Mouse (Mus musculus) C2C12 (cell line): ENCODE results near the gene Acly.

ENCODE experiments used
- CEBPB ChIP-seq: IDR thresholded peaks from one replicate; pipeline ENCODE4 v1.6.1; 2011; ENCODE audit warnings: low read depth, mild to moderate bottlenecking, control low read depth, moderate library complexity
- CTCF ChIP-seq: IDR thresholded peaks from one replicate; pipeline ENCODE4 v1.5.1; 2011; ENCODE audit not compliant: control insufficient read depth, insufficient read depth, insufficient read length
- MAX ChIP-seq: IDR thresholded peaks from one replicate; pipeline ENCODE4 v1.6.1; 2011; ENCODE audit warnings: mild to moderate bottlenecking, control low read depth
- MYOG ChIP-seq: IDR thresholded peaks from one replicate; pipeline ENCODE4 v1.6.1; 2011; ENCODE audit not compliant: control insufficient read depth, insufficient read length; ENCODE audit errors: extremely low read depth
- USF1 ChIP-seq: IDR thresholded peaks from one replicate; pipeline ENCODE4 v1.6.1; 2011; ENCODE audit warnings: low read depth, mild to moderate bottlenecking, control low read depth, moderate library complexity

DNA sequence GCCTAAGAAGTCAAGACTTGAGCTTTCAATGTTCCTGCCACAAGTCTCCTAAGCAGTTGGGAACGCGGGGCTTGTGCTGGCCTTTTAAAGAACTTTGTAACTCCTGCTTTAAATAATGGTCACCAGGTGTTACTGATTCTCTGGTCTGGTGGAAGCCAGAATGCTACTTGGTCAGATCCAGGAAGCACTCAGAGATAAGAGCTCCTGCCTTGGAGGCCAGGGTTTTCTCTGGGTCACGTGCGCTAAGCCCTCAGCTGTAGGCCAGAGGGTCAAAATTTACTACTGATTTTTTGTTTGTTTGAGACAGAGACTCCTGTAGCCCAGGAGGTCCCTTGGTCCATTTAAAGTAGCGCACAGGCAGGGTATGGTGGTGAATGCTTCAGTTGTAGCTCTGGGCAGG, 95.8 kb downstream of the Acly start:
- no peak for TF ChIP-seq CTCF
- no peak for TF ChIP-seq CEBPB
- TF ChIP-seq MAX, result no peak
- no peak for TF ChIP-seq USF1
- TF ChIP-seq MYOG, result no peak
